Mouse (Mus musculus) stomach, embryonic 14.5 days (tissue): ENCODE data around the gene Cenpn. TPM values are rescaled to one million over a fixed set of nuclear protein-coding genes. Genes with fewer than 3 reads are reported as not detected.

ENCODE experiments used
- ATAC-seq: fragments of 200-750 bp; cut with Nextera tagmentation; 2 replicates; pipeline ENCODE4 v1.8.0; 2017; ENCODE audit warnings: low read depth, moderate TSS enrichment; ENCODE audit not compliant: insufficient number of reproducible peaks, insufficient read depth, low FRiP score
- H3K27ac ChIP-seq: fragments of 300-500 bp; sonication (generic); 2 replicates; pipeline ENCODE4 v1.5.1; 2014; ENCODE audit warnings: mild to moderate bottlenecking, low read length, moderate library complexity, mixed read lengths
- H3K27me3 ChIP-seq: fragments of 300-500 bp; sonication (generic); 2 replicates; pipeline ENCODE4 v1.6.1; 2014; ENCODE audit warnings: low read length, control low read depth, mixed read lengths; ENCODE audit not compliant: control insufficient read depth, insufficient read depth
- H3K36me3 ChIP-seq: fragments of 300-500 bp; sonication (generic); 2 replicates; pipeline ENCODE4 v1.6.1; 2014; ENCODE audit warnings: mild to moderate bottlenecking, control low read depth, low read length, moderate library complexity, mixed read lengths; ENCODE audit not compliant: control insufficient read depth, insufficient read depth
- H3K4me1 ChIP-seq: fragments of 300-500 bp; sonication (generic); 2 replicates; pipeline ENCODE4 v1.6.1; 2014; ENCODE audit warnings: low read length, control low read depth, mixed read lengths; ENCODE audit not compliant: control insufficient read depth, insufficient read depth
- H3K4me2 ChIP-seq: fragments of 300-500 bp; sonication (generic); replicated peaks from 2 replicates; pipeline ENCODE4 v1.6.1; 2014; ENCODE audit warnings: low read depth, low read length, control low read depth
- H3K4me3 ChIP-seq: fragments of 300-500 bp; sonication (generic); 2 replicates; pipeline ENCODE4 v1.5.1; 2014; ENCODE audit warnings: low read depth, low read length, control low read depth
- H3K9ac ChIP-seq: fragments of 300-500 bp; sonication (generic); replicated peaks from 2 replicates; pipeline ENCODE4 v1.6.1; 2014; ENCODE audit warnings: low read depth, mild to moderate bottlenecking, control low read depth, low read length, moderate library complexity, mixed read lengths
- H3K9me3 ChIP-seq: fragments of 300-500 bp; sonication (generic); 2 replicates; pipeline ENCODE4 v1.6.1; 2016; ENCODE audit warnings: low read depth, low read length, control low read depth; ENCODE audit not compliant: control insufficient read depth
- WGBS: fragments of 180-500 bp; shearing (Covaris S2); extraction: QIAGEN DNeasy Blood & Tissue Kit; methylation state at CpG from one replicate; pipeline ENCODE4 v1.1.7; 2014; 5-methylcytosine and 5-hydroxymethylcytosine counted together
- polyA plus RNA-seq: library from polyadenylated mRNA; unstranded; fragments of >200 nt; fragmentation: Nextera tagmentation; extraction: Ambion mirVana; gene quantifications from 2 replicates; pipeline ENCODE4 v1.2.1, GENCODE M21; 2014

Gene Cenpn
- polyA plus RNA-seq, result 42.1 and 43.6 TPM in 2 replicates

GRCm38 (mm10) chr8:116921337-116922059 is at the start of gene Cenpn, which contains the start of gene Cmc2:
Gene Cenpn, plus strand, starts transcription at chr8:116921730.
Gene Cmc2, minus strand, starts transcription at chr8:116921455.
- H3K27ac ChIP-seq, result peak within 1 kb of the TSS; percentile 52
- peak; percentile 94 for ATAC-seq
- no peaks in the 10 kb centered on the region for H3K27me3 ChIP-seq
- H3K4me1 ChIP-seq, result peaks cover 5% of the 10 kb centered on the region; the same call in 1 of the 2 replicates
- WGBS, result under 1% methylated on average over 57 of the region's 57 CpGs
- peak within 1 kb of the TSS; percentile 81 for H3K4me3 ChIP-seq
- H3K9ac ChIP-seq, result peak within 1 kb of the TSS; percentile 81
- H3K36me3 ChIP-seq, result peaks cover 3% of the 10 kb centered on the region; the same call in 1 of the 2 replicates
- peak within 1 kb of the TSS; percentile 75 for H3K4me2 ChIP-seq
- no peaks in the 10 kb centered on the region for H3K9me3 ChIP-seq

DNA sequence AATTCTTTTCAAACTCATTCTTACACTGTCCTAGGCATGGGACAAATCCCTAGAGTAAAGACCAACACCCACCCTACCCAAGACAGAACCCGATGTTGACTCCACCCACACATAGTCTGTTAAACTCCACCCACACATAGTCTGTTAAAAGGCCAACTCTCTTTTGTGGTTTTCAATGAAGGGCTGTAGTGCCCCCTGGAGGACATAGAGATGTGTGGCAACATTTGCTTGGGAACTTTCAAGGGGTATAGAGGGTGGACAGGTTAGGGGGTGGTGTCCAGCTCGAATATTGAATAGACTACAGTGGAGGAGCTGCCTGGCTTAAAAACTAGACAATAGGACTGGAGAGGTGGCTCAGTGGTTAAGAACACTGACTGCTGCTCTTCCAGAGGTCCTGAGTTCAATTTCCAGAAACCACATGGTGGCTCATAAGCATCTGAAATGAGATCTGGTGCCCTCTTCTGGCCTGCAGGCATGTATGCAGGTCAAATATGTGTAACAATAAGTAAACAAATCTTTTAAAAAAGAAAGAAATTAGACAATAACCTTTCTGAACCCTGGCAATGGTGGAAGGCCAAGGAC is 48.7 kb upstream of the Cenpn start:
- 75% methylated on average over 2 of the region's 2 CpGs for WGBS
- ATAC-seq, result no peak
- H3K4me2 ChIP-seq, result no peak overlapping the region
- H3K27me3 ChIP-seq, result no peaks in the 10 kb centered on the region
- no peak overlapping the region for H3K27ac ChIP-seq
- H3K4me3 ChIP-seq, result no peak overlapping the region
- no peaks in the 10 kb centered on the region for H3K4me1 ChIP-seq
- H3K9ac ChIP-seq, result no peak overlapping the region
- H3K9me3 ChIP-seq, result no peaks in the 10 kb centered on the region
- no peaks in the 10 kb centered on the region for H3K36me3 ChIP-seq

DNA sequence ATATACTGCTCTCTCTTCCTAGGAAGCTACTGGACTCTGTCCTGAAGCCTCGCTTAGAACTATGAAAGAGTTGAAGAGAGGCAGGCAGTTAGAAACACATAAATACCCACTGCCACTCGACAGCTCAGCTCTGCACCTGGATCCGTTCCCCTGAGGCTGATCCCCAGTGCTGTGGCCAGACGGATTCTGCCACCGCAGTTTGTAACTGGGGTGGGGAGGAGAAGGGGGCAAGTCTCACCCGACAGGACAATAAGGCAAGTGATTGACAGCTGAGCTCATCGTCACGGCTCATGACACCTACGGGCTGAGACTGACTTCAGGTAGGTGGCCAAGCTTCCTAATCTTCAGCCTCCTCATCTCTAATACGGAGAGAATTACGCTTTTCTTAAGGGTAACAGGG is 47.9 kb upstream of the Cenpn start:
- 81% methylated on average over 11 of the region's 11 CpGs for WGBS
- no peak overlapping the region for H3K9ac ChIP-seq

DNA sequence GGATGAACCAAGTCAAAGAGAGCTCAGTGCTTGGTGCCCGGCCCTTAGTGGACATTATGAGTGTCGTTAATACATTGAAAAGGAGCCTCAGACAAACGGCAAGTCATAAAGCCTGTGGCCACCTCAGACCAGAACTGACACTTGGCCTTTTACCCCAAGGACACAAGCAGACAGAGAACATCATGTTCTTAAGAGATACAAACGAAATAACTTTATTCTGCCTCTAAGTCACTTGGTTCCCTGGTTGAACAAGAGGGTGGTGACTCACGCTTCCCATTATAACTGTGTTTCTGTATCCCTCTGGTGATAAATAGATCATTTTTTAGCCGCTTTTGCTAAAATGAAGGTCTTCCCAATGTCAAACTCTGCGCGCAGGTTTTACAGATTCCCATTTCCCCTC is 47.5 kb upstream of the Cenpn start:
- no peak overlapping the region for H3K4me2 ChIP-seq
- H3K4me1 ChIP-seq, result no peaks in the 10 kb centered on the region
- H3K36me3 ChIP-seq, result no peaks in the 10 kb centered on the region
- H3K9me3 ChIP-seq, result no peaks in the 10 kb centered on the region
- WGBS, result 84% methylated on average over 8 of the region's 8 CpGs
- ATAC-seq, result no peak
- no peak overlapping the region for H3K4me3 ChIP-seq
- H3K9ac ChIP-seq, result no peak overlapping the region
- H3K27ac ChIP-seq, result no peak overlapping the region
- no peaks in the 10 kb centered on the region for H3K27me3 ChIP-seq

More for the DNA sequence above, 47.9 kb upstream of the Cenpn start:
- Histone ChIP-seq H3K4me2 (no peak overlapping the region), H3K36me3 (no peaks in the 10 kb centered on the region), H3K27ac (no peak overlapping the region), H3K27me3 (no peaks in the 10 kb centered on the region), H3K4me1 (no peaks in the 10 kb centered on the region), H3K4me3 (no peak overlapping the region), H3K9me3 (no peaks in the 10 kb centered on the region)
- ATAC-seq, result no peak

DNA sequence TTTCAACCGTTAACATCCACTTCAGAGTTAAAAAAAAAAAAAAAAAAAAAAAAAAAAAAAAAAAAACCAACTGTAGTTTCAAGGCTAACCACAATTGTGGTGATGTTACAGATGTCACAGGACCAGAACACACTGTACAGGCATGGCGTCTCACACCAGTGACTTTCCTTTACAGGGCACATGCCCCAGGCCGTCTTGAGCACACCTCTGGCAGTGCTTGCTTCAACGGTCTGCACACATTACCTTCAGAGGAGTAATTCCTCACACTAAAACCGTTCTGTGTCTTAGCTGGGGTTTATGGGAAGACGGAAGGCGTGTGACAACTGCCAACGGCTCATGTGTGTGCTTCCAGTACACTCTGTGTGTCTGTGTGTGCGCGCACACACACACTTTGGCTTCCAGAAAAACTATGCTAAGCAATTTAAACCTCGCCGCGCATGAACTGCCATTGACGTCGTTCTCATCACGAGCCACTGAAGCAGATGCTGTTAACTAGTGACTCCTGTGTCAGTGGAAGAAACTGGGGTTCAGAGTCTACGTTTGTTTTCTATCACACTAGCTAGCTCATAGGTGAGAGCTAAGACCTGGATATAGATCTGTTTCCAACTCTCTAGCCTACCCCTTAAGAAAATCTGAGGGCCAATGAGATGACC is 45.6 kb upstream of the Cenpn start:
- H3K4me1 ChIP-seq, result no peaks in the 10 kb centered on the region
- no peaks in the 10 kb centered on the region for H3K36me3 ChIP-seq
- ATAC-seq, result no peak
- H3K27ac ChIP-seq, result no peak overlapping the region
- no peak overlapping the region for H3K9ac ChIP-seq
- no peak overlapping the region for H3K4me2 ChIP-seq
- no peak overlapping the region for H3K4me3 ChIP-seq
- H3K9me3 ChIP-seq, result no peaks in the 10 kb centered on the region
- 90% methylated on average over 17 of the region's 17 CpGs for WGBS
- H3K27me3 ChIP-seq, result no peaks in the 10 kb centered on the region

- Histone ChIP-seq H3K27ac (no peak overlapping the region), H3K27me3 (no peaks in the 10 kb centered on the region), H3K9me3 (no peaks in the 10 kb centered on the region; the same call in 1 of the 2 replicates), H3K4me3 (no peak overlapping the region), H3K36me3 (no peaks in the 10 kb centered on the region), H3K4me1 (no peaks in the 10 kb centered on the region), H3K9ac (no peak overlapping the region), H3K4me2 (no peak overlapping the region)
- ATAC-seq, result no peak
- WGBS, result 90% methylated on average over 8 of the region's 8 CpGs
These were observed 40.1 kb upstream of the Cenpn start for GRCm38 (mm10) chr8:116881396-116881795.

GRCm38 (mm10) chr8:116887813-116888212 is 33.7 kb upstream of the Cenpn start:
- Histone ChIP-seq H3K27ac (no peak overlapping the region), H3K9me3 (no peaks in the 10 kb centered on the region; the same call in 1 of the 2 replicates), H3K36me3 (no peaks in the 10 kb centered on the region; the same call in 1 of the 2 replicates), H3K27me3 (no peaks in the 10 kb centered on the region), H3K4me3 (no peak overlapping the region), H3K9ac (no peak overlapping the region), H3K4me2 (no peak overlapping the region), H3K4me1 (no peaks in the 10 kb centered on the region)
- WGBS, result 69% methylated on average over 4 of the region's 4 CpGs
- ATAC-seq, result no peak

DNA sequence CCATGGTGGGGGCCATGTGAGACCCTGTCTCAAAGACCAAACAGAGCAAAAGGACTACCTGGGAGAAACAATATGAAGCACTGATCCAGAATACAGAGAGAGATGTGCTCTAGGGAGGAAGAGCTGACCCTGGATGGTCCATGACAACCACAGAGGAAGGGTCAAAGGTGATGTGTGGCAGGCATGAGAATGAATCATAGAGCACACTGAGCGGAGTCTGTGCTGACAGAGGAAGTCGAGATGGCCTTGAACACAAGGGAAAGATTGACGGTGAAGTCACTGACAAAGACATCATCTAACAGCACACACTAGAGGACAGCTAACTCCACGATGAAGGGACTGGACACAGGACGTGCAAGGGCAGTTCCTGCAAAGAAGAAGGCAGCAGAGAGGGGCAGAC is 30.1 kb upstream of the Cenpn start:
- no peaks in the 10 kb centered on the region; the same call in 1 of the 2 replicates for H3K36me3 ChIP-seq
- ATAC-seq, result no peak

More for the DNA sequence above, 30.1 kb upstream of the Cenpn start:
- Histone ChIP-seq H3K4me2 (no peak overlapping the region), H3K4me1 (no peaks in the 10 kb centered on the region), H3K4me3 (no peak overlapping the region), H3K9ac (no peak overlapping the region), H3K9me3 (no peaks in the 10 kb centered on the region; the same call in 1 of the 2 replicates), H3K27me3 (no peaks in the 10 kb centered on the region), H3K27ac (no peak overlapping the region)
- 85% methylated on average over 5 of the region's 5 CpGs for WGBS
